Mouse (Mus musculus) common myeloid progenitor, adult 5-6 weeks (primary cell): ENCODE data around the gene Gabarap. TPM values are rescaled to one million over a fixed set of nuclear protein-coding genes. Genes with fewer than 3 reads are reported as not detected.

Experiments
- ATAC-seq: replicated peaks from 2 replicates; pipeline ENCODE4 v1.8.0; 2016; ENCODE audit warnings: low read depth, mild to moderate bottlenecking, moderate TSS enrichment, inconsistent platforms; ENCODE audit not compliant: poor library complexity, severe bottlenecking
- total RNA-seq: library from RNA; stranded (forward); fragments of 200-1000, 187-1606 nt; gene quantifications from 2 replicates; pipeline ENCODE4 v1.2.3, GENCODE M21; 2017

Gabarap gene
- total RNA-seq, 1 experiment from 2014 or later, result 163 TPM

- no peak for ATAC-seq
These were observed 49.2 kb downstream of the Gabarap start for GRCm38 (mm10) chr11:70040184-70040583.

- no peak for ATAC-seq
These were observed 51.6 kb downstream of the Gabarap start for GRCm38 (mm10) chr11:70042309-70043085.

- ATAC-seq, result no peak
These were observed 52.7 kb downstream of the Gabarap start for GRCm38 (mm10) chr11:70043665-70044064.

Other genes starting within 250 kb of the Gabarap start
- 59.3 and 132 TPM in 2 replicates for gene Polr2a, start 232.5 kb upstream of the Gabarap start, total RNA-seq
- not detected in 2 replicates for gene Slc35g3, start 229.2 kb upstream of the Gabarap start, total RNA-seq
- 2.2 and 2.6 TPM in 2 replicates for gene Zbtb4, start 225.2 kb upstream of the Gabarap start, total RNA-seq
- gene Chrnb1, start 195.2 kb upstream of the Gabarap start, total RNA-seq, result 0.27 and 1.5 TPM in 2 replicates
- 2.5 TPM in 1 of 2 replicates, not detected in the other for gene Fgf11, start 189.3 kb upstream of the Gabarap start, total RNA-seq
- gene Tmem102, start 185.5 kb upstream of the Gabarap start, total RNA-seq, result not detected in 2 replicates
- gene Gm39566, start 175.8 kb upstream of the Gabarap start, total RNA-seq, result not detected in 2 replicates
- gene Spem2, start 172.7 kb upstream of the Gabarap start, total RNA-seq, result not detected in 2 replicates
- gene Spem1, start 169.0 kb upstream of the Gabarap start, total RNA-seq, result not detected in 2 replicates
- 6.5 and 8.6 TPM in 2 replicates for gene Nlgn2, start 153.4 kb upstream of the Gabarap start, total RNA-seq
- gene Tmem256, start 152.6 kb upstream of the Gabarap start, total RNA-seq, result 245 and 258 TPM in 2 replicates
- gene Plscr3, start 144.8 kb upstream of the Gabarap start, total RNA-seq, result 24.6 and 31.0 TPM in 2 replicates
- not detected in 2 replicates for gene Tnk1, start 132.4 kb upstream of the Gabarap start, total RNA-seq
- gene Tmem95, start 113.1 kb upstream of the Gabarap start, total RNA-seq, result not detected in 2 replicates
- gene Kctd11, start 109.7 kb upstream of the Gabarap start, total RNA-seq, result 0.39 and 0.50 TPM in 2 replicates
- gene Acap1, start 95.6 kb upstream of the Gabarap start, total RNA-seq, result 73.1 and 81.7 TPM in 2 replicates
- 5.5 and 5.9 TPM in 2 replicates for gene 2810408A11Rik, start 90.2 kb upstream of the Gabarap start, total RNA-seq
- 26.9 and 32.3 TPM in 2 replicates for gene Neurl4, start 90.1 kb upstream of the Gabarap start, total RNA-seq
- gene Gps2, start 77.3 kb upstream of the Gabarap start, total RNA-seq, result 42.0 and 78.8 TPM in 2 replicates
- gene Eif5a, start 69.2 kb upstream of the Gabarap start, total RNA-seq, result 854 and 864 TPM in 2 replicates
- gene Ybx2, start 55.3 kb upstream of the Gabarap start, total RNA-seq, result not detected in 2 replicates
- 0.78 TPM in 1 of 2 replicates, not detected in the other for gene Slc2a4, start 43.0 kb upstream of the Gabarap start, total RNA-seq
- gene Cldn7, start 26.4 kb upstream of the Gabarap start, total RNA-seq, result not detected in 2 replicates
- 22.1 and 47.1 TPM in 2 replicates for gene Ctdnep1, start 10.0 kb upstream of the Gabarap start, total RNA-seq
- 41.2 and 47.0 TPM in 2 replicates for gene Elp5, start 8.6 kb upstream of the Gabarap start, total RNA-seq
- gene Phf23, start 4.6 kb downstream of the Gabarap start, total RNA-seq, result 40.9 and 59.2 TPM in 2 replicates
- gene Dvl2, start 9.5 kb downstream of the Gabarap start, total RNA-seq, result 12.6 and 13.1 TPM in 2 replicates
- 43.7 and 46.0 TPM in 2 replicates for gene Acadvl, start 24.3 kb downstream of the Gabarap start, total RNA-seq
- gene Dlg4, start 25.8 kb downstream of the Gabarap start, total RNA-seq, result 3.0 and 5.2 TPM in 2 replicates
- 0.82 TPM in 1 of 2 replicates, not detected in the other for gene Asgr1, start 62.9 kb downstream of the Gabarap start, total RNA-seq
- gene Asgr2, start 101.5 kb downstream of the Gabarap start, total RNA-seq, result not detected in 2 replicates
- 1.1 and 1.5 TPM in 2 replicates for gene Mgl2, start 139.2 kb downstream of the Gabarap start, total RNA-seq
- 7.7 and 7.9 TPM in 2 replicates for gene Clec10a, start 165.1 kb downstream of the Gabarap start, total RNA-seq
- 0.49 and 0.78 TPM in 2 replicates for gene Slc16a11, start 221.6 kb downstream of the Gabarap start, total RNA-seq
- 4.1 and 4.8 TPM in 2 replicates for gene Slc16a13, start 229.9 kb downstream of the Gabarap start, total RNA-seq
- gene Bcl6b, start 238.7 kb downstream of the Gabarap start, total RNA-seq, result 0.41 and 0.82 TPM in 2 replicates
- gene 0610010K14Rik, start 246.8 kb downstream of the Gabarap start, total RNA-seq, result 43.5 and 49.9 TPM in 2 replicates
- gene Gm21988, start 248.7 kb downstream of the Gabarap start, total RNA-seq, result not detected in 2 replicates
- gene Rnasek, start 248.7 kb downstream of the Gabarap start, total RNA-seq, result 25.7 and 49.9 TPM in 2 replicates